Mouse (Mus musculus): Measurements from ENCODE around the gene Vdr.
A peak's percentile ranks its signal among the peaks of the same experiment; 100 is the strongest.
"Not testable (repeated sequence)": the region's sequence is repeated elsewhere in the genome, so short reads cannot be mapped to it uniquely, and the experiment has no call there.

Gene Vdr

GRCm38 (mm10) chr15:97875784-97876183 lies 34.6 kb downstream of the Vdr start:
- DNase-seq: no peak

- DNase-seq: no peak
Observed at GRCm38 (mm10) chr15:97873717-97874116, 36.7 kb downstream of the Vdr start.

- no peak for DNase-seq
Observed at GRCm38 (mm10) chr15:97872161-97872560, 38.3 kb downstream of the Vdr start.

GRCm38 (mm10) chr15:97871055-97872030 lies 39.1 kb downstream of the Vdr start:
- no peak for DNase-seq

- DNase-seq: not testable (repeated sequence)
Observed at GRCm38 (mm10) chr15:97870116-97870515, 40.3 kb downstream of the Vdr start.

GRCm38 (mm10) chr15:97868985-97869384 lies 41.4 kb downstream of the Vdr start:
- no peak for DNase-seq

GRCm38 (mm10) chr15:97865988-97866387 lies 44.4 kb downstream of the Vdr start:
- DNase-seq: no peak

- no peak for DNase-seq
Observed at GRCm38 (mm10) chr15:97865175-97865574, 45.3 kb downstream of the Vdr start.

GRCm38 (mm10) chr15:97864361-97865045 lies 45.9 kb downstream of the Vdr start:
- no peak for DNase-seq

- no peak for DNase-seq
Observed at GRCm38 (mm10) chr15:97863494-97863881, 46.9 kb downstream of the Vdr start.

GRCm38 (mm10) chr15:97862881-97863493 lies 47.4 kb downstream of the Vdr start:
- no peak for DNase-seq

- no peak for DNase-seq
Observed at GRCm38 (mm10) chr15:97860353-97860752, 50.1 kb downstream of the Vdr start.

- DNase-seq: no peak
Observed at GRCm38 (mm10) chr15:97858431-97858830, 52.0 kb downstream of the Vdr start.

GRCm38 (mm10) chr15:97854551-97854950 lies 55.9 kb downstream of the Vdr start:
- DNase-seq: no peak

- no peak for DNase-seq
Observed at GRCm38 (mm10) chr15:97854059-97854458, 56.4 kb downstream of the Vdr start.

GRCm38 (mm10) chr15:97852291-97852690 lies 58.1 kb downstream of the Vdr start:
- DNase-seq: no peak

- DNase-seq: no peak
Observed at GRCm38 (mm10) chr15:97851011-97851410, 59.4 kb downstream of the Vdr start.

- no peak for DNase-seq
Observed at GRCm38 (mm10) chr15:97850441-97850840, 60.0 kb downstream of the Vdr start.

- peak; percentile 79 for DNase-seq
Observed at GRCm38 (mm10) chr15:97849116-97849911, 61.1 kb downstream of the Vdr start.

GRCm38 (mm10) chr15:97847866-97848265 lies 62.6 kb downstream of the Vdr start:
- DNase-seq: no peak

GRCm38 (mm10) chr15:97847285-97847684 lies 63.1 kb downstream of the Vdr start:
- DNase-seq: no peak

- DNase-seq: no peak
Observed at GRCm38 (mm10) chr15:97846121-97846882, 64.1 kb downstream of the Vdr start.

Measured in right cerebral cortex, postnatal 4 days (tissue).